Mouse (Mus musculus) large intestine, adult 2 months (tissue): Measurements from ENCODE around the gene Gli1. TPM values are rescaled to one million over a fixed set of nuclear protein-coding genes. Genes with fewer than 3 reads are reported as not detected.

Experiments used
- DNase-seq: peaks from one replicate; pipeline ENCODE4 v3.0.0-alpha.2; 2012; ENCODE audit warnings: low read depth, low spot score
- WGBS: fragments of 180-500 bp; shearing (Covaris S2); methylation state at CpG from one replicate; pipeline ENCODE4 v1.1.7; 2018; 5-methylcytosine and 5-hydroxymethylcytosine counted together
- polyA plus RNA-seq: library from polyadenylated mRNA; depleted of rRNA; stranded (reverse); fragments of >200 nt; gene quantifications from 2 replicates; pipeline ENCODE4 v1.2.3, GENCODE M21; 2012

Gli1 gene
- polyA plus RNA-seq, 1 experiment = 5.1 TPM

GRCm38 (mm10) chr10:127295986-127296794, 45.6 kb downstream of the Gli1 start:
- WGBS = 81% methylated on average over 24 of the region's 24 CpGs
- no peak for DNase-seq

GRCm38 (mm10) chr10:127294895-127295510, 46.8 kb downstream of the Gli1 start:
- DNase-seq = no peak
- 87% methylated on average over 10 of the region's 10 CpGs for WGBS

GRCm38 (mm10) chr10:127293590-127294113, 48.1 kb downstream of the Gli1 start:
- DNase-seq = no peak
- 77% methylated on average over 3 of the region's 3 CpGs for WGBS

- DNase-seq = no peak
- 56% methylated on average over 6 of the region's 6 CpGs for WGBS
These were observed 48.7 kb downstream of the Gli1 start for GRCm38 (mm10) chr10:127292987-127293538.

DNA sequence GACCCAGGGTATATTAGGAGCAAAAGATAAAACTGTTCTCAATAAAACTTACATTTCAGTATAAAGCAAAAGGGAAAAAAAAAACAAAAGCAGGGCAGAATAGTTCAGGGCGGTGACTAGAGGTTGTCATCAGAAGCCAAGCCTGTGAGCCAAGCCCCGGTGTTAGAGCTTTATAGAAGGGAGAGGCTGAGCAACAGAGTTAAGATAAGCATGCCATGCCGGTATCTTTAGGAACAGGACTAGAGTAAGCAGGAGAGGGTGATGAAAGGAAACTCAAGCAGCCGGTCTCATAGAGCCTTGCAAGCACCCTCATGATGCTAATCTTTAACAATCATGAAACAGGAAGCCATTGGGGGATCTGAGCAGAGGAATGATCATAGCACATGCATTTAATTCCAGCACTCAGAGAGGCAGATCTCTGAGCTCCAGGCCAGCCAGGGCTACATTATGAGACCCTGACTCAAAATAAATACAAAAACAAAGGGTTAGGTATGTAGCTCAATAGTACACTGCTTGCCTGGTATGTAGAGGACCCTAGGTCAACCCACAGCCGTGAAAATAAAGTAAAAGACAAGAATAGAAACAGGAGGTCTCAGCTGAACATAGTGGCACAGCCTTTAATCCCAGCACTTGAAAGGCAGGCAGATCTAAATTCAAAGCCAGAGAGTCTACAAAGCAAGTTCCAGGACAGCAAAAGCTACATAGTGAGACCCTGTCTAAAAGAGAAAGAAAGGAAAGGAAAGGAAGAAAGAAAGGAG, 49.7 kb downstream of the Gli1 start:
- 10% methylated on average over 5 of the region's 5 CpGs for WGBS
- DNase-seq = no peak

- WGBS = 4% methylated on average over 19 of the region's 19 CpGs
- DNase-seq = no peak
These were observed 50.6 kb downstream of the Gli1 start for GRCm38 (mm10) chr10:127290930-127291880.

DNA sequence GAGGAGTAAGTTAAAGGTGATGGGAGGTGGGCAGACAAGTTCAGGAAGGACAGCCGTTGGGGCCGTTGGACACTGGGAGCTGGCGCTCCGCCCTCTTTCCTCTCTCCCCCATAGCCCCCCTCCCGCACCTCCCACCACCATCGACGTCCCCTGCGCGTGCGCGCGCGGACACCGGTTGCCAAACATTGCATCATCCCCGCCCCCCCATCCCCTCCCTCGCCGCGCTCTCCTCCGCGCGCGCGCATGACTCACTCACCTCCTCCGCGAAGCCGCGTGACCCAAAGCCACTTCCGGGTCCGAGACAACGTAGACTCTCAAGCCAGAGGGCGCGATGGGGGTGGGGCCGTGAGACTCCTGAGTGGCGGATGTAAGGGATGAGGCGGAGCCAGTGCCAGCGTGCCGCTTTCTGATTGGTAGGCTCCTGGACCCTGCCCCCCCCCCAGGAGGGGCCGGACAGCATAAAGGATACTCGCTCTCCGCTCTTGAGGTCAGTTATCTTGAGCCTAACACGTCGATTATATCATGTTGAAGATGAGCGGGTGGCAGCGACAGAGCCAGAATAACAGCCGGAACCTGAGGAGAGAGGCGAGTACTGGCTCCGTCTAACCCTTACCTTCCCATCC, 51.4 kb downstream of the Gli1 start:
- WGBS = under 1% methylated on average over 46 of the region's 47 CpGs
- DNase-seq = peak; percentile 97

GRCm38 (mm10) chr10:127289573-127290191, 52.1 kb downstream of the Gli1 start:
- under 1% methylated on average over 15 of the region's 15 CpGs for WGBS
- no peak for DNase-seq

GRCm38 (mm10) chr10:127288800-127289572, 52.8 kb downstream of the Gli1 start, which contains the start of gene Mbd6:
Mbd6 (minus strand) TSS chr10:127289018.
- WGBS = under 1% methylated on average over 56 of the region's 65 CpGs
- DNase-seq = no peak

GRCm38 (mm10) chr10:127288328-127288799, 53.4 kb downstream of the Gli1 start:
- WGBS = 1% methylated on average over 26 of the region's 28 CpGs
- no peak for DNase-seq

GRCm38 (mm10) chr10:127287936-127288293, 53.9 kb downstream of the Gli1 start:
- no peak for DNase-seq
- 0% methylated on average over 3 of the region's 3 CpGs for WGBS

DNA sequence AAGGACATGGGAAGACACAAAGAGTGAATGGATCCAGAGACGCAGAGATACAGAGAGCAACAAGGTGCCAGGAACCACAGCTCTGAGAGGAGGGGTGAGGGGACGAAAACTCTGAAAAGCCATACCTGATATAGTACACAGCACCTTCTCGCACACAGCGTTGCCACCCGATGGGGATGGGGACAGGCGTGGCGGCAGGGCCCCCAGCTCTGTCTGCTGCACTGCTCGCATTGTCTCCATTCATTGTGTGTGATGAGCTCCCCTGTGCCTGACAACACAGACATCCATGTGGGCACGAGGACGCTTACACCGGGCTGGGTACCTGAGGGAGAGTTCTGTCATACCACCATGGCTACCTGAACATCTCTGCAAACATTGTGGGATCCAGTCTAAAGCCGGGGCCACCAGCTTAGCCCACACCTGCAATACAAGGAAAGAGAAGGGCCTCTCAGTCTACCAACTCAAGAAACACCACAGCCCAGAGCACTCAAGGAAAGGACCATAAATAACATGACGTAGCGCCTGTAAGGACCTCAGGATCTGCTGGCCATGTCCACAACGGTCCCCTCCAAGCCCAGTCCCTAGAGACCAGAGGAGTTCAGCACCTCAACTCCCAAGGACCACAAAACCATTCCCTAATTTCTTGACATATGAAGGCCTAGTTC, 54.4 kb downstream of the Gli1 start:
- WGBS = 43% methylated on average over 15 of the region's 15 CpGs
- DNase-seq = no peak

GRCm38 (mm10) chr10:127286730-127287129, 55.0 kb downstream of the Gli1 start:
- WGBS = 43% methylated on average over 7 of the region's 7 CpGs
- no peak for DNase-seq

- 83% methylated on average over 7 of the region's 7 CpGs for WGBS
- no peak for DNase-seq
These were observed 55.6 kb downstream of the Gli1 start for GRCm38 (mm10) chr10:127286194-127286593.

DNA sequence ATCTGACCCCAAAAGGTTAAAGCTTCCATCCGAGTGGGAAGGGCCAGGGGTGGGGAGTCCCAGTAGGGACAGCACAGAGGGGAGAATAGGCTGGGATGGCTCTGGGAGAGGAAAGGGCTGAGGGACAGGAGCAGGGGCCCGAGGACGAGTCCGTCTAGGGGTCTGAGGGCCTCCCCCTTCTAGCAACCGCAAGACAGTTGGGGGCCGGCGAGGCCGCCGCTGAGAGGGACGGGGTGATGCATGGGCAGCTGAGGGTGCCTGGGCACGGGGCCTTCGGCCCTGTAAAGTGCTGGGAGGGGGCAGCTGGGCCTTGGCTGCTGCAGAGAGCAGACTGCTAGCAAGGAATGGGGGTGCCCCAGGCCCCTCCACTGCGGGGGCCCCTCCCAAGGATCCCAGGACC, 56.1 kb downstream of the Gli1 start:
- DNase-seq = no peak

DNA sequence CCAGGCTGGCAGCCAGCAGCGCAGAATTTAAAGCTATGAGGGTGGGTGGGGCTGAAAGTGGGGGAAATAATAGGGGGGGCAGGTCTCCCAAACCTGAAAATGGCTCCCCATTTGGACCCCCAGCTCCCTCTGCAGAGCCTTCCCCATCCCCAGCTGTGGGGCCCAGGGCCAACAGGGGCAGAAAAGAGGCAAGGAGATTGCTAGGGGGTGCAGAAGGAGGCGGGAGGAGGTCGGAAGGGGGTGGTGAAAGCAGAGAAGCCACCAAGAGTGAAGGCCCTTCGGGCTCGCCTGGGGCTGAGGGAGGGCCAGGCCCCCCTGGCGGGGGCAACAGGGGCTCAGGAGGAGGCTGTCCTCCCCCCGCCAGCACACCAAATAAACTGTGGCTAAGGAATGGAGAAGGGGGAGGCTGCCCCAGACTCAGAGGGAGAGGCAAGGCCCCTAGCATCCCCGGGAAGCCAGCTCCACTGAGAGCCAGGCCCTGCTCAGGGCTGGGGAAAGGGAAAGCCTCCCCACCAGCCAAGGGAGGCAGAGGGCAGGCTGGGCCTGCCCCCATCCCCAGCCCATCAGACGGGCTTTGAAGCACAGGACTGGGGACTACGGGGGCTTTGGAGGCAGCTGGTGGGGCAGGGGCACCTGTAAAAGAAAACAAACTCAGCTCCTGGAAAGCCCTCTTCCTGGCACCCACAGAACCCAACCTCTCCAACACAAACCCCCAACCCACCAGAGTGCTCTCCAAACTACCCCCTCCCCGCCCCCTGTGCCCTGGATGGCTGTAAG, 56.9 kb downstream of the Gli1 start:
- DNase-seq = no peak
- WGBS = 84% methylated on average over 11 of the region's 11 CpGs

More for the DNA sequence above, 56.1 kb downstream of the Gli1 start:
- 81% methylated on average over 13 of the region's 13 CpGs for WGBS
